Mouse (Mus musculus): Measurements from ENCODE around the gene Rnf216. TPM values are rescaled to one million over a fixed set of nuclear protein-coding genes. Genes with fewer than 3 reads are reported as not detected.

Rnf216 gene
- 21.9 TPM for polyA plus RNA-seq (2014; fragmentation: Illumina TruSeq; extraction: RNeasy Lipid Tissue Mini Kit (QIAGEN cat#74804); ENCODE audit: low replicate concordance)

DNA sequence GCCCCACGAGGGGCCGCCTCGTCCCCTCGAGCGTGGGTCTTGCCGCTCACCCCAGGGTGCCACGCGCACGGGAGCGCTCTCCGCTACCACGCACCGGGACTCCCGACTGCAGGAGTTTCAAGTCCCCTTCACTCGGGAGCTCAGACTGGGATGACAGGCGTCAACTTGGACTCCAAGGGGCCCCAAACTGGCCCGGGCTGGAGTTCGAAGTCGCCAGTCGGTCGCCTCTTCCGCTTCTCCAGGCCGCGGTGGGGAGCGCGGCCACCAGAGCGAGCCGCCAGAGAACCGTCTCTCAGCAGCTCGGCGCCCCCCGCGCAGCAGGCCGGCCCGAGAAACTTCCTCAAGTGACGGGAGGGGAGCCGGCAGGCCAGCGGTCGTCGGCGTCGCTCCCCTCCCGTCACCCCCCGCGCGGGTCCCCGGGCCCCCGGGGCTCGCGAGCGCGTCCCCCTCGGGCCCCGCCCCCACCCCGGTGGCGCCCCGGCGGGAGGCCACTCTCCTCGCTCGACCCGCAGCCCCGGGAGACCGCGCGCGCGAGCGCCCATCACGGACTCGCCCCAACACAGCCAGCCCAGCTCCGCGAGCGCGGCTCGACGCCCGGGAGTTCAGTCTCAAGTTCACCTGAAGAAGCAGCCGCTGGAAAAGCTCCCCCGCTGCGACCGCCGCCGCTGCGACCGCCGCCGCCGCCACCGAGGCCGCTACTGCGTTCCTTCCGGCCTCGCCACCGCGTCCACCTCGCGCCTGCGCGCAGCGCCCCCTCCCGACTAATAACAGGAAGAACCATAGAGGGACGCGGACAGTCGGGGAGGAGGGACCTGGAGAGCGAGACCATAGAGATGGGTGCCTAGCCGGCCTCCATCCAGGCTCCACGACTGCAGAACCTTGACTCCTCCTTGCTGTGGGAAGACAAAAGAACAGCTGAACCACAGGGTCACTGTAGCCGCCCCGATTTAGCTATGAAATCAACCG lies at the start of gene Rnf216:
Gene Rnf216, minus strand, starts transcription at position 714 of the 966 bp plus-strand sequence.

GRCm38 (mm10) chr5:143147481-143147880 lies 34.7 kb upstream of the Rnf216 start, which contains the start of gene Olfr718-ps1:
Olfr718-ps1 (minus strand) TSS chr5:143147581.

GRCm38 (mm10) chr5:142959576-142960556 lies 152.9 kb downstream of the Rnf216 start, which contains the start of gene Fscn1:
Fscn1 (plus strand) TSS chr5:142960343.

Other genes with a start within 250 kb of the Rnf216 start
- gene Fbxl18, start 217.6 kb downstream of the Rnf216 start, polyA plus RNA-seq (2014; fragmentation: Illumina TruSeq; extraction: RNeasy Lipid Tissue Mini Kit (QIAGEN cat#74804); ENCODE audit: low replicate concordance), result 1.3 TPM
- gene Actb, start 206.2 kb downstream of the Rnf216 start, polyA plus RNA-seq (2014; fragmentation: Illumina TruSeq; extraction: RNeasy Lipid Tissue Mini Kit (QIAGEN cat#74804); ENCODE audit: low replicate concordance), result 3,596 TPM
- not detected for gene Fscn1, start 152.7 kb downstream of the Rnf216 start, polyA plus RNA-seq (2014; fragmentation: Illumina TruSeq; extraction: RNeasy Lipid Tissue Mini Kit (QIAGEN cat#74804); ENCODE audit: low replicate concordance)
- not detected for gene Olfr718-ps1, start 34.6 kb upstream of the Rnf216 start, polyA plus RNA-seq (2014; fragmentation: Illumina TruSeq; extraction: RNeasy Lipid Tissue Mini Kit (QIAGEN cat#74804); ENCODE audit: low replicate concordance)
- 4.9 TPM for gene Rbak, start 67.8 kb upstream of the Rnf216 start, polyA plus RNA-seq (2014; fragmentation: Illumina TruSeq; extraction: RNeasy Lipid Tissue Mini Kit (QIAGEN cat#74804); ENCODE audit: low replicate concordance)
- not detected for gene Spdye4b, start 68.0 kb upstream of the Rnf216 start, polyA plus RNA-seq (2014; fragmentation: Illumina TruSeq; extraction: RNeasy Lipid Tissue Mini Kit (QIAGEN cat#74804); ENCODE audit: low replicate concordance)
- not detected for gene Spdye4a, start 113.9 kb upstream of the Rnf216 start, polyA plus RNA-seq (2014; fragmentation: Illumina TruSeq; extraction: RNeasy Lipid Tissue Mini Kit (QIAGEN cat#74804); ENCODE audit: low replicate concordance)
- gene Zfp12, start 122.2 kb upstream of the Rnf216 start, polyA plus RNA-seq (2014; fragmentation: Illumina TruSeq; extraction: RNeasy Lipid Tissue Mini Kit (QIAGEN cat#74804); ENCODE audit: low replicate concordance), result 3.0 TPM
- 0.15 TPM for gene Zfp316, start 157.0 kb upstream of the Rnf216 start, polyA plus RNA-seq (2014; fragmentation: Illumina TruSeq; extraction: RNeasy Lipid Tissue Mini Kit (QIAGEN cat#74804); ENCODE audit: low replicate concordance)
- gene Zfp853, start 180.6 kb upstream of the Rnf216 start, polyA plus RNA-seq (2014; fragmentation: Illumina TruSeq; extraction: RNeasy Lipid Tissue Mini Kit (QIAGEN cat#74804); ENCODE audit: low replicate concordance), result not detected
- 0.30 TPM for gene E130309D02Rik, start 202.4 kb upstream of the Rnf216 start, polyA plus RNA-seq (2014; fragmentation: Illumina TruSeq; extraction: RNeasy Lipid Tissue Mini Kit (QIAGEN cat#74804); ENCODE audit: low replicate concordance)
- gene Zdhhc4, start 216.3 kb upstream of the Rnf216 start, polyA plus RNA-seq (2014; fragmentation: Illumina TruSeq; extraction: RNeasy Lipid Tissue Mini Kit (QIAGEN cat#74804); ENCODE audit: low replicate concordance), result 2.7 TPM
- gene Grid2ip, start 244.3 kb upstream of the Rnf216 start, polyA plus RNA-seq (2014; fragmentation: Illumina TruSeq; extraction: RNeasy Lipid Tissue Mini Kit (QIAGEN cat#74804); ENCODE audit: low replicate concordance), result not detected

Measured in small intestine, adult 10 weeks (tissue).